Mouse (Mus musculus) embryo, embryonic 11 days (tissue): Measurements from ENCODE around the gene Olfr44.

Experiments used
- DNase-seq: peaks from one replicate; pipeline ENCODE4 v3.0.0-alpha.2; 2015

The Olfr44 gene

DNA sequence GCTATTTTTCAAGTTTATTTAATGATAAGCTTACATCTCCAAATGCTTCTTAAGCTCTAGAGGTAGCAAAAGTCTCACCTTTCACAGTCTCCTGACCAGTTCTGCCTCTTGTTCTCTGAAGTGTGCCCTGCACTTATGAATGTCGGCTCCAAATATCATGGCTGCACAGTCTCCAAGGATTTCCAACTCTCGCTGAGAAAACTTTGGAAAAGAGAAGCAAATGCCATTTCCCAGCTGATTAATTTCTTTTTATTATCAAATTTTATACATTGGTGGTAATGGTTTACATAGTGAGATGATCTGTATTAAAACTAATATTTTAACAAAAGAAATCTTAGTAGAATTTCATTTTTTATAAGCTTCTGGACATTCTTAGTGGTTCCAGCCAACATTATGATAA, at the start of gene Olfr44:
Gene Olfr44 (minus strand): TSS at position 101 of the 400 bp plus-strand sequence.
- no peak for DNase-seq

DNA sequence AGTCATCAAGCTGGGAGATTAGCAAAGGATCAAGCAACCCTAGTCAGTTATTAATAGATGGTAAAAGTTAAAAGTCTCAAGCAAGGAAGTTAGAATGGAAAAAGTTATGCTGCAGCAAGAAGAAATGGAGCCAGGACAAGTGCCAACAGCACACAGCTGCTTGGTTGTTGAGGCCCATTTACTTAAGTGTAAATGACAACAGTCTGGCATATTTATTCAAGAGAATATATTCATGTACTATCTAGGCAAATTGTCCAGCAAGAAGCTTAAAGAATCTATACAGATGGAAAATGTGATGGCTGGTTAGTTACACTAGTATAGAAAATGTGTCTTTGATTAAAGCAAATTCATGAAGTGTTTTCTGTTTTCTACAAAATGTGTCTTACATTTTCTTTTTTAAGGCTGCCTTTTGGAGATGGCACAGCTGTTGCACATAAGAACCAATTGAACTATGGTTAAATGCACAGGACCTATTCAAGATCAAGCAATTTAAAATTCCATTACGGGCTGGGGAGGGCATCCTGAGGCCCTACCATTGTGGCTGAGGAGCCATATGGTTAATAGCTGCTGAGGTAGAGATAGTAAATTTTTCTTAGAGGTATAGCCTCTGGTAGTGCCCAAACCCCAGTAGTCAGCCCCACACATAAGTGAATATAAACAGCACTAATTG, 30.0 kb upstream of the Olfr44 start:
- no peak for DNase-seq

DNA sequence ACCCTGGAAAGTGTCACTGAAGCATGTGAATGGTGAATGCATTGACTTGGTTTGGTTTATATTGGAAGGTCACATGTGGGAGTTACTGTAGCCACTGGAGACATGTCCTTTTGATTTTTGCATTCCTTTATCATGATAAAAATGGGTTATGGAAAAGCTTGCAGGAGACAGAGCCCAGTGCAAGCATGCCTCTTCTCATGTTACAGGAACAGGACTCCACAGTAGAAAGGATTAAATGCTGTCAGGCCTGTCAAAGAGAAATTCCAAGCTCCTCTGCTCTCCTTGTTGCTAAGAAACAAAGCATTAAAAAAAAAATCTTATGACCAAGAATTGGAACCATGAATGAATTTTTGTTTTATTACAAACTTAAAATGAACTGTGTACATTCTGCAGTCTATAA, 24.8 kb upstream of the Olfr44 start:
- peak; percentile 9 for DNase-seq

DNA sequence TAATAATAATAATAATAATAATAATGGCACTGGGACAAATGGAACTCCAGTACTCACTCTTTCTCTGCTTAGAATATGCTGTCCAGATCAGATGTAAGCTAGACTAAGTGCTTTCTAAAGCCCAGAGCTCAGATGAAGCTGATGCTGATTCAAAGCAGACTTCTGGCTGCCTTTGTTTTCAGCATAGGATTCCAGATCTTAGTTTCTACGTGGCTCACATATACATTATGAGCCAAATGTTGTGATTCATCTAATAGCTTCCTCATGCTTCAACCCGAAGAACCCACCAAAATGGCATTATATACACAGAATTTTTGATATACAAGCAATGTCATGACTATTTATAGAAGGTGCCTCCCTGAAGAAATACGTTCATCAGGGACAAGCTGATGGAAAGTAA, 21.7 kb upstream of the Olfr44 start, which contains the start of gene Olfr957:
Gene Olfr957 (minus strand): TSS at position 279 of the 400 bp plus-strand sequence.
- DNase-seq: no peak

DNA sequence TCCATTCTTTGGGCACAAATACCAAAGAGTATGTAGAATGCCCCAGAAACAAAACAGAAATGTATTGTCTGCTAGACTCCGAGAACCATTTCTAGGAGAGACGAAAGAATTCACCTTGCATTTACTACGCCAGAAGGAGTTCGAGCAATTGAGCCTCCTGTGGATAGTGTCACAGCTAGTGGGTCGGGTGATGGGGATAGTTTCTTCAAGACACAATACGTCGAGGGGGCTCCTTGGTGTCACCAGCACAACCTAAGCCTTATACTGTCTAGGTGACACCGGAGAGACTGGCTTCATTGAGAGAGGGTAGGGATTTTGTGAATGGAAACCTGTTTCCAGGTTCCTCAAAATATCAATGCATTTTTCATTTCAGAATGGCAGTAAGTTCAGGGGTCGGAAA, 15.6 kb upstream of the Olfr44 start:
- no peak for DNase-seq

DNA sequence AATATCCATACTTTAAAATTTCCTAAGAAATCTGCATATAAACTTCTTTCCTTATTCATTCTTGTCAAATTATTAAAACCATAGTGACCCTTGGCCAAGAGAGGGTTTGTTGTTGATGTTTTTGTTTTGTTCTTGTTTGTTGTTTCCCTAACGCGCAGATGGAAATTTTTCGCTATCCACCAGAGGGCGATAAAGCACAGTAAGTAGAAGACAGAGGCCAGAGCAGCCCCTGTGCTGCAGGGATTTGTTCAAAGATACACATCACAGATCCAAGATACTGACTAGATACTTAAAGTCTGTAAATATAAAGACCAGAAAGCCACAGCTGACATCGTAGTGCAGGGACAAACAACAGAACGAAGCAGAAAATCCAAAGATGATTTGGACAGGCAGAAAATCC, 15.2 kb upstream of the Olfr44 start:
- DNase-seq: peak; percentile 75

DNA sequence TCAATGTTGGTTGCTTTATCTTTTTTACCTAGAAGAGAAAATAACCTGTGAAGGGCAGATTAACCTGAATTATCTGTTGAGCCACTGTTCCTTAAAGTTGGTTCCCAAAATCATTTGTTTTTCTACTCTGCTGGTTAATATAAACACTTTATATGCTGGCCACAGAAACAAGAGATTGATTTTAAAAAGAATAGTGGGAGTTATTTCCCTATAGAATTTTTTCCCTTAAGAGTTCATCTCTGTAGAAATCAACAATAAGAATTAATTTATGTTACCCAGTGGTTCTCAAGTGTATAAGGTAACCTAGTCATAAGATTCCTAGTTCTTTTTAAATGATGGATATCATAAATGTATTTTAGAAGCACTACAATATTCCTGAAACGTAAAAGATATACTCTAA, 22.0 kb downstream of the Olfr44 start, which contains the start of gene Olfr955:
Gene Olfr955 (minus strand): TSS at position 101 of the 400 bp plus-strand sequence.
- DNase-seq: no peak

DNA sequence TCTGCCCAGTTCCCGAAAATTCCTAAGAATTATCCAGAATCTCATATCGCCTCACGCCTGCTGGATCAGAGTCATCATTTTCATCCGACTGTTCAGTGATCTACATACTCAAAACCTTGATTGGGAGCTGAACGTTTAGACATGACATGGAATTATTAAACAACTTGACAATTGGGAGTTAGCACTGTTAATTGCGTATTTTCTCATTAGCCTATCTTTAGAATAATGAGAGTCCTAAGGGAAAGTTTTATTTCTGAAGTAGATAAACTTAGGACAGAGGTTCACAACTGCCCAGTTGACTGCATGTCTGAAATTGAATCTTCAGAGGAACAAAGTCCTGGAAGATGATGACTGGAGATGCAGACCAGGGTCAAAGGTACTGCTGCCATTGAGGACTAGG, 37.4 kb downstream of the Olfr44 start, which contains the start of gene Olfr954:
Gene Olfr954 (plus strand): TSS at position 301 of the 400 bp plus-strand sequence.
- DNase-seq: no peak
